Mouse (Mus musculus) right cerebral cortex, postnatal 4 days (tissue): Measurements from ENCODE around the gene Olfr211.
"Not testable (repeated sequence)": the region's sequence is repeated elsewhere in the genome, so short reads cannot be mapped to it uniquely, and the experiment has no call there.

Experiments used
- DNase-seq: peaks from one replicate; pipeline ENCODE4 v3.0.0-alpha.2; 2022

Gene Olfr211

GRCm38 (mm10) chr6:116488791-116489190 is at the start of gene Olfr211:
Gene Olfr211, plus strand, starts transcription at chr6:116489091.
- no peak for DNase-seq

GRCm38 (mm10) chr6:116439531-116439930 is 49.4 kb upstream of the Olfr211 start:
- DNase-seq: no peak

GRCm38 (mm10) chr6:116440447-116440846 is 48.4 kb upstream of the Olfr211 start:
- no peak for DNase-seq

GRCm38 (mm10) chr6:116440849-116441248 is 48.0 kb upstream of the Olfr211 start:
- DNase-seq: no peak

- DNase-seq: no peak
These were observed 33.1 kb upstream of the Olfr211 start for GRCm38 (mm10) chr6:116455781-116456180.

- DNase-seq: no peak
These were observed 32.4 kb upstream of the Olfr211 start for GRCm38 (mm10) chr6:116456482-116456881.

GRCm38 (mm10) chr6:116458728-116459127 is 30.2 kb upstream of the Olfr211 start:
- no peak for DNase-seq

- no peak for DNase-seq
These were observed 29.7 kb upstream of the Olfr211 start for GRCm38 (mm10) chr6:116459232-116459631.

GRCm38 (mm10) chr6:116460544-116461283 is 28.2 kb upstream of the Olfr211 start, which contains the start of gene Alox5:
Gene Alox5, minus strand, starts transcription at chr6:116461178.
- DNase-seq: no peak

GRCm38 (mm10) chr6:116468081-116468480 is 20.8 kb upstream of the Olfr211 start:
- no peak for DNase-seq

- DNase-seq: no peak
These were observed 3.8 kb upstream of the Olfr211 start for GRCm38 (mm10) chr6:116485081-116485480.

GRCm38 (mm10) chr6:116486833-116487232 is 2.1 kb upstream of the Olfr211 start:
- no peak for DNase-seq

GRCm38 (mm10) chr6:116493742-116494141 is 4.9 kb downstream of the Olfr211 start:
- no peak for DNase-seq

GRCm38 (mm10) chr6:116495960-116496359 is 7.1 kb downstream of the Olfr211 start:
- no peak for DNase-seq

- DNase-seq: not testable (repeated sequence)
These were observed 17.6 kb downstream of the Olfr211 start, which contains the start of gene Olfr212 for GRCm38 (mm10) chr6:116506302-116507003. Gene Olfr212, plus strand, starts transcription at chr6:116506516.

- no peak for DNase-seq
These were observed 25.9 kb downstream of the Olfr211 start for GRCm38 (mm10) chr6:116514832-116515231.

GRCm38 (mm10) chr6:116538156-116538555 is 49.3 kb downstream of the Olfr211 start, which contains the start of gene Olfr213:
Gene Olfr213, plus strand, starts transcription at chr6:116538456.
- DNase-seq: no peak

GRCm38 (mm10) chr6:116542500-116542899 is 53.6 kb downstream of the Olfr211 start:
- no peak for DNase-seq
